Mouse (Mus musculus): ENCODE results near the gene Slc6a3. TPM values are rescaled to one million over a fixed set of nuclear protein-coding genes. Genes with fewer than 3 reads are reported as not detected.

Gene Slc6a3
- under 1 TPM; 0.21 to 0.30 TPM for total RNA-seq (2021)

DNA sequence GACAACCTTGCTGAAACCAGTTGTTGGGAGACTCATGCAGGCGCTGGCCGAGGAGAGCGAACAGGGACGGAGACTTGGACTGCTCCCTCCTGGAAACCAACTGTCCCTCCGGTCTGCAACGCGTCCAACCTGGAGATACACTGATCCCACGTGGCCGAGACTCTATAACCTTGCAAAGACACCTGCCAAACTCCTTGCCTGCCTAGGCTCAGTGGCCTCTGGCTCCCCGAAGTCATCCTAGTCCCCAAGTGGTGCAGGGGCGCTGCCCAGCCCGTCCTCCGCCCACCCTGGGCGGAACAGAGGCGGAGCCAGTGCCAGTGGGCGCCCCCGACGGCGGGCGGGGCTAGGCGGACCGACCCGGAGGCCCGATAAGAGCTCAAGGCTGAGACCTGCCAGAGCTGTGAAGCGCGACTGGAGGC lies at the start of gene Slc6a3:
Gene Slc6a3 (plus strand): TSS at position 345 of the 419 bp plus-strand sequence.
- no peak for DNase-seq (ENCODE audit: extremely low spot score in 1 of 2, low spot score in 1 of 2)

DNA sequence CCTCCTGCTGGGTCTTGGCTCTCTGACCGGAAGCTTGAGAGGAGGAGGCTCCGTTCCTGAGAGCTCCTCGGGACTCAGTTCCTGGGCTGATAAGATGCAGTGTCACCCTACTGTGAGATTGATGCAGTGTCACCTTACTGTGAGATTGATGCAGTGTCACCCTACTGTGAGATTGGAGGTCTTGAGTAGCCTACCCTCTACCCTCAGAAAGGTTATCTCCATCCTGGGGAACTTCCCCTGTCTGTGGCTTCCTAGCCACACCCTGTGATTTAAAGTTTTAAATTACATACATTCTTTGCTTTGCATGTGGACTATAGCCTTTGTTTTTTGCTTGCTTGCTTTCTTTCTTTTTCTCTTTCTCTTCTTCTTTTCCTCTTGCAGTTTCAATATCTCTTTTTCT lies 48.4 kb upstream of the Slc6a3 start:
- no peak for DNase-seq (ENCODE audit: extremely low spot score in 1 of 2, low spot score in 1 of 2)

DNA sequence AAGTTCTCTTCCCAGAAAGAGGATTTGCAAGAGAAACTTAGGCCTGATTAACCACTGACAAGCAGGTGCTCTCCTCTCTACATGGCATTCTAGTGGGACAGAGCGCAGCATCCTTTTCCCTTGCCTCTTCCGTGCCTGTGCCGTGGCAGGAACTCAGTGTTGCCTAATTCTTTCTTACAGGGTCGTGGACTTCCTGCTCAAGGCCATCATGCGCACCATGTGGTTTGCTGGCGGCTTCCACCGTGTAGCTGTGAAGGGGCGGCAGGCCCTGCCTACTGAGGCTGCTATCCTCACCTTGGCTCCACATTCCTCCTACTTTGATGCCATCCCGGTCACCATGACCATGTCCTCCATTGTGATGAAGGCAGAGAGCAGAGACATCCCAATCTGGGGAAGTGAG lies 47.8 kb upstream of the Slc6a3 start:
- DNase-seq (ENCODE audit: extremely low spot score in 1 of 2, low spot score in 1 of 2): no peak

DNA sequence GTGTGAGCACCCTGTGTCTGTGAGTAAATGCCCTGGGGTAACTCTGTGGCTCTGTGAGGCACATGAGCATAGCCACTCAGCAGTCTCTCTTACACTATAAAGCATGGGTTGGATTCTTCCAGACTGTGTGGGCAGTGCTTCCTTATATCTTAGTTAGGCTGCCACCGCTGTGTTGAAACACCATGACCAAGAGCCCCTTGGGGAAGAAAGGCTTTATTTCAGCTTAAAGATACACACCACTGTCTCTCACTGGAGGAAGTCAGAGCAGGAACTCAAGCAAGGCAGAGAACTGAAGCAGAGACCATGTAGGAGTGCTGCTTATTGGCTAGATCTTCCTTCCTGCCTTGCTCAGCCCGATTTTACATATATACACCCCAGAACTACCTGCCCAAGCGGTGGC lies 46.6 kb upstream of the Slc6a3 start:
- no peak for DNase-seq (ENCODE audit: extremely low spot score in 1 of 2, low spot score in 1 of 2)

DNA sequence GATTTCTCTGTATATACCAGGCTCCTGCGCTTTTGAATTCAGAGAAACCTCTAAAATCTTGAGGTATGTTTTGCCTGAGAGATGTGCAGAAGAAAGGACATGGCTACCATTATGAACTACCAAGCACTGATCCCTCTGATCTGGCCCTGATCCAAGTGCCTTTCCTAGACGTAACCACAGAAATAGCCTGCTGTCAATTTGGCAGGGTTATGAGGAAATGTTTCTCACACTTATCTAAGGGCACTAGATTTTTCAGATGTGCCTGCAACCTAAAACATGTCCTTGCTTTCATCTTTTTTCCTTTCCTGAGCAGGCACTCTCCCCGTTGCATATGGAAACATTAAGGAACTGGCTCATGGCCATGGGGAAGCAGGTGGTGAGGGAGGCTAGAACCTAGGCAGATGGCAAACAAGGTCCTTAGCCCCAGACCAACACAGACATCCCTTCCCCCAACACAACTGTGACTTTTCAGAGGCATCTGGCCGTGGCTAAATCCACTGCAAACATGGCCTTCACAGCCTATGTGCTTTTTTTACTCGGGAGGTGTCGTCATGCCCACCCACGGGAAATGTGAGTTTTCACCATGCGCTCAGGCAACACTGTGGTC lies 45.9 kb upstream of the Slc6a3 start:
- no peak for DNase-seq (ENCODE audit: extremely low spot score in 1 of 2, low spot score in 1 of 2)

DNA sequence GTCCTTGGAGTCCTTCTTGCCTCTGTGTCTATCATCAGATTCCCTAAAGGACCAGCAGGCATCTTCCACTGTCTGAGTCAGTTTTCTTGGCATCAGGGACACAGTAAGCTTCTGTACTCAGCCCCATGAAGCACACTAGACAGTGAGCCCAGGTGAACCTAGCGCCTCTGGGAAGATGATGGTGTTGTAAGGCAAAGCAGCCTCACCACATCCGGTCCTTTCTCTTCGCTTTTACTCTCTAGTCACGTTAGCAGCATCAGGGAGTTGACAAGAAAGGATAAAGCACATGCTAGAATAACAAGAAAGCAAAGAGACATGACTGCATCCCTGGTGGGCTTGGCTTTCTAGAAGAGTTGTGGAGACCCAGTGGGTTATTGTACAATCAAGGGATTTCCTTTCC lies 43.4 kb upstream of the Slc6a3 start:
- DNase-seq (ENCODE audit: extremely low spot score in 1 of 2, low spot score in 1 of 2): no peak

DNA sequence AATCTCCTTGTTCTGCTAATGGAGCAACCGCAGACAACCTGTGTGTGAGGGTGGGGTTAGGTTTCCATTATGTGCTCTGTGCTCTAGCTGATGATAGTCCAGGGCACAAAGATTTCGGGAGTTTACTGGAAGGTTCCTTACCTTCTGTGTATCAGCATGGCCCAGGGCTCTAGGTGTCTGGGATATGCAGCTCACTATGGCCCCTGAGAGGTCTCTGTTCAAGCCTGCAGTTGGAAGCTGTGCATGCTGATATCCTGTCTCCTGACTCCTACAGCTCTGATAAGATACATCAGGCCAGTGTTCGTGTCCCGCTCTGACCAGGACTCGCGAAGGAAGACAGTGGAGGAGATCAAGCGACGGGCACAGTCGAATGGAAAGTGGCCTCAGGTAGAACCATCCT lies 42.0 kb upstream of the Slc6a3 start:
- DNase-seq (ENCODE audit: extremely low spot score in 1 of 2, low spot score in 1 of 2): no peak

DNA sequence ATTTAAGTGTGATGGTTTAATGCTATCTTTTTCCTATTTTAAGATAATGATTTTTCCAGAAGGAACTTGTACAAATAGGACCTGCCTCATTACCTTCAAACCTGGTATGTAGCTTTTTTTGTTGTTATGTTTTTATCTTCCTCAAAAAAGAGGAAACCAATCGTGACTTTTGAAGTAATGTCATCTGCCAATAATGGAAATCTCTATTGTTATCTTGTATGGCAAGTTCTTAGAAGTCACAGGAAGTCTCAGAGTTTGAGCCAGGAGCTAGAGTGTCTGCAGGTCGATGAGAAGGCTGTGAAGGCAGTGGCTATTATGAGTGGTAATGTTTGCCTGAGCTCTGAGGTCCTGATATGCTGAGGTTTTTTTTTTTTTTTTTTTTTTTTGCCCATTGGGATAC lies 40.4 kb upstream of the Slc6a3 start:
- no peak for DNase-seq (ENCODE audit: extremely low spot score in 1 of 2, low spot score in 1 of 2)

DNA sequence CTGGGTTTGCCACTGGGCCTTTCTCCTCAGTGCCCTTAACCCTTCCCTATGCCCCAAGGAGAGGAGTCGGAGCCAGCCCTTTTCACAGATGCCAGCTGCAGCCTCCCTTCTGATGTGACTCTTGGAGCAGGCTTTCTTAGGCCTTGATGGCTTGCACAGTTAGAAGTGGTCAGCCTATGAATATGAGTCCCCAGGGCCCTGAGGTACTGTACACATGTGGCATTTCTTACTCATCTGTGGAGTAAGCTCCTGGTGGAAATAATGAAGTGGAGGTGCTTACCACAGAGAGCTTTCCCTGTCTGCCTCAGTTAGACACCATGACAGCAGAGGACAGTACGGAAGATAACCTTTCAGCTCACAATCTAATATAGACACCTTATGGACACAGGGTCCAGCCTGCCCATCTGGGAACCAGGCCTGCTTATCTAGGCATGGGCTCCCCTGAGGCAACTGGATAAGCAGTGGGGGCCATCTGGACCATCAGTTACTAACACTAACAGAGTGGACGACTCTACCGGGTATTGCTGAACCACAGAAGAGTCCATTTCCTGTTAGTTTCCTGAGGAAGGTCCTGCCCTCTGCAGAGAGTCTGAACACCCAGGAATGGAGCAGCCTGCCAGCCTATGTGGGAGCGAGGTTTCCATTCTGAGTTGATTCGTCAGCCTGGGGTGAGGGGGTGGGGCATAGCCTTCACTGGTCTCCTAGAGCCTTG lies 36.5 kb upstream of the Slc6a3 start:
- DNase-seq (ENCODE audit: extremely low spot score in 1 of 2, low spot score in 1 of 2): no peak

DNA sequence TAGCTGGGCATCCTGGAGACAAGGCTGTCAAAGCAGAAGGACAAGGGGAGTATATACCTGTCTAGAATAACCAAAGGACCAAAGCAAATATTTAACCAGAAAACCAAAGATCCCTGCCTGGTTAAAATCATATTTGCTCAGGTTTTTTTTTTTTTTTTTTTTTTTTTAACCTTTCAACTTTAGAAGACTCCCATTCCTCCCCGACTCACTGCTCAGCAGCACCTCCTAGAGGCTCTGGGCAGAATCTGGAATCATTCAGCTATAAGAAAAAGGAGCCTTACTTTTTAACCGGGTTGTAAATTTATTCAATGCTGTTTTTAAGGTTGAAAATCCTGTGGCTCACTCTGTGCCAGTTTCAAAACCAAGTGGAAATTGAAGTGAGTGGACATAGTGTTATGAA lies 33.8 kb upstream of the Slc6a3 start:
- DNase-seq (ENCODE audit: extremely low spot score in 1 of 2, low spot score in 1 of 2): no peak

DNA sequence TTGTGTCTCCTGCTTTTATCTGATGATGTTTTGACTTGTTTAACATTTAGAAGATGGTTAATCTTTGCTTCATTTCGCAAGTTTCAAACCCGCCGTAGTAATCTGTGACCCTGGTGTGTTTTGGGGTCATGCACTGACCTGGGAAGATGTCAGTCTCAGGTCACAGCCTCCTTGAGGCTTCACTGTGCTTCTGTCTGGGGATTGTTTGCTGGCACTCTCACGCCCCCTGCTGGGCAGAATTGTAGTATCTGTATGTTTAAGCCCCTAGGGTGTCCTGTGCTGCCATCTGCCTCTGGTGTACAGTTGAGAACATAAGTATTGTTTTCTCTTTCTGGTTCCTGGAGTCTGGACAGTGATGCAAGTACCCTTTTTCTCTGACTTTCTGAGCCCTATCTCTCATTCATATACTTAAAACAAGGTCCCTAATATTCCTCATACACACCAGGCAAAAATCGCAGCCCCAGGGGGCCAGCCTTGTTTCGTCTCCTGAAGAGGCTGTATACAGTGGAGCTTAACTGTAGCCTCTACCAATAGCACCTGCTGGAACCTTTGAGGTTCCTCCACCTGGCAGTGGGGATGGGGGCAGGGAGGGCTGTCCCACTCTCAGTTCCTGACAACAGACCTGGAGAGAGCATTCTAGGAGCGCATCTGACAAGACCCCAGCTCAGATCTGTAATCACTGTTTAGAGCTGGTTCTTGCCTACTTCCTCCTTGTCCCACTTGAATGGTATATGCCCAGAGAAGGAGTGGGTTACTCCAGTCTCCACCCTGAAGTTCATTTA lies 30.7 kb upstream of the Slc6a3 start:
- peak; percentile 80 to 96 for DNase-seq (ENCODE audit: extremely low spot score in 1 of 2, low spot score in 1 of 2)

DNA sequence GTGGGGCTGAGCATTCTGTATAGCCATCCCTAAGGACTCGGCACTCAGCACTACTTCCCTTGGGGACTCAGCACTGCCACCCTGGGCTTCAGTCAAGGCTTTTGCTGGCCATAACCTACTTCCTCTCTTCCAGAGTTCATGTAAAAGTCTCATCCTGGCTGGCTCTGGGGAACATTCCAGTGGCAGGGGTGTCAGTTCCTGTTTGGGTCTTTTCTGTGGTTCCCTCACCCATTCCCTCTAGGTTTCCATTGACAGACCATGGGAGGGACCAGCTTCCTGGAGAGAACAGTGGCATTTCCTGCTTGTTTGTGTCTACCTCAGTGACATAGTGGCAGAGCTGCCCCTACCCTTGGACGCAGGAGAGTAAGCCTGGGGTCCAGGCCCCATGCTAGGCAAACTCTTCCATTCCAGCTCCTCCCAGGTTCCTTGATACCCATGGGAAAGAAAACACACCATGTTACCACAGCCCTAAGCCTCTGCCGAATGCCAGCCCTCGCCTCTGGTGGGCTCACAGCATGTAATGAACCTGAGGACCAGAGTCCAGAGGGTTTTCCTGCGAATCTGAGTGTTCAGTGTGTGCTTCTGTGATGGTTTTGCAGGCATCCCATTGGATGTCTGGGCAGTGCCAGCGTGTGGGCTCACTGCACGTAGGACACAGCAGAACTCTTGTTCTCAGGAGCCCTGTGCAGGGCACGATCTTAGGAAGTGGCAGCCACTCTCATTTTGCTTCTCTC lies 27.6 kb upstream of the Slc6a3 start:
- no peak for DNase-seq (ENCODE audit: extremely low spot score in 1 of 2, low spot score in 1 of 2)

DNA sequence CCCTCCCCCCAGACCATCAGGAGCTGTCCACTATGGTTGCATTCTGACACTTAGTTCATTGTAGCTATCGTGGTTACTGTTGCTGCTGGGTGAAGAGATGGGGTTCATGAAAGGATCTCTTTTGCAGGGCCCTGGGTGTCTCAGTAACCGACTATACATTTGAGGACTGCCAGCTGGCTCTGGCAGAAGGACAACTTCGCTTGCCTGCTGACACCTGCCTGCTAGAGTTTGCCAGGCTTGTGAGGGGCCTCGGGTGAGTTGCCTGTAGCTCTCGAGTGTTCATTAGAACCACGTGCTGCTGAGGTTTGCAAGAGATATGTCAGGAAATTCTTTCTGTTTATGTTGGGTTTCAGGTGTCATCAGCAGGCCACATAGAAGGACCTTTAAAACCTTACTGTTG lies 26.7 kb upstream of the Slc6a3 start:
- DNase-seq (ENCODE audit: extremely low spot score in 1 of 2, low spot score in 1 of 2): no peak

DNA sequence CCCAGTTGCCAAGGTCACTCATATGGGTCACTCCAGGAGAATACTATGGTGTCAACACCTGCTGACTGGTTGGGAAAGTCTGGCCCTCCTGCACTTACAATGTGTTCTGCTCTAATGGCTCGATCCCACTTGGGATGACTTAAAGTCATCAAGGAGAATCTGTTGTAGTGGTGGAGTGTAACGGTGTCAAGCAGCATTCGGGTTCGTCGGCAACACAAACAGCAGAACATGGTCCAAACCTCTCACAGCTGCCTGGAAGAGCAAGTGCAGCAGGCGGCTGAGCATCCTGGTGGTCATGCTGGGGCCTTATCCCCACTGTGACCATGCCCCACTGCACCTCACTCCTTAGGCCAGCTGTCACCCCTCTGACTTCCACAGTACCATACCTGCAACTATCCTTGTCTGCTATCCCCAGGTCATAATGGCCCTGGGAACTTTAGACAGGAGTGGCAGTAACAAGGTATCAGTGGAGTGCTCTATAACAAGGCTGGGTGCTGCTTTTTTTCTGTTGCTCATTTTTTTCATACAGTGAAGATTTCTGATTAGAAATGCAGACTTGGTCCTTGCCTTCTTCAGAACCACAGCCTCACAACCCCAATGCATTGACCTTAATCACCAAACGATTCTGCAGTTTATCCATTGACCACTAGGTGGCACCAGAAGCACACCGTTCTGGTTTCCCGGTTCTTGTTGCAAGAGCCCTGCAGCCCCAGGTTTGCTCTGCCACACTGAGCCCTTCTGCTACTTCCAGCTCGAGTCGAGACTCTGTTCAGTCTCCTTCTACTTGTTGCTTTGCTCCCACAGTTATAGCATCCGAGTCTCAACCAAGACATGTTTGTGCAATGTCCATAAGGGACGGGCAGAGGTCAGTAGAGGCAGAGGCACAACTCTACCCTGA lies 23.5 kb upstream of the Slc6a3 start:
- DNase-seq (ENCODE audit: extremely low spot score in 1 of 2, low spot score in 1 of 2): peak; percentile 65 to 86

DNA sequence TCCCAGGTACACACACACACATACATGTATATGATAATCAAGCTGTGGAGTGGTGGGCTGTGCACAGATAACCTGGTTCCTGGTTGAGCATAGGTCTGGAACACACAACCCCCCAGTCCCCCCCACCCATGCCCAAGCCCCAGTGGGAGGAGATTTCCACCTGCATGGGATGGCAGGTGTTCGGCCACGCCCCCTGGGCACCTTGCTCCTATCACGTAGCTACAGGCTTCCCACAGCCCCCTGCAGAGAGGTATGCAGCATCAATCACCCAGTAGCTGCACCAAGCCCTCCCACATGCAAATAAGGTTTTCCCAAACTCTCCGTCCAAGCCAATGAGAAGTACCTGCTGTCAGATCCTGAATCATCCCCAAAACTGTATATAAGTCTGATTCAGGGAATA lies 19.7 kb upstream of the Slc6a3 start:
- no peak for DNase-seq (ENCODE audit: extremely low spot score in 1 of 2, low spot score in 1 of 2)

DNA sequence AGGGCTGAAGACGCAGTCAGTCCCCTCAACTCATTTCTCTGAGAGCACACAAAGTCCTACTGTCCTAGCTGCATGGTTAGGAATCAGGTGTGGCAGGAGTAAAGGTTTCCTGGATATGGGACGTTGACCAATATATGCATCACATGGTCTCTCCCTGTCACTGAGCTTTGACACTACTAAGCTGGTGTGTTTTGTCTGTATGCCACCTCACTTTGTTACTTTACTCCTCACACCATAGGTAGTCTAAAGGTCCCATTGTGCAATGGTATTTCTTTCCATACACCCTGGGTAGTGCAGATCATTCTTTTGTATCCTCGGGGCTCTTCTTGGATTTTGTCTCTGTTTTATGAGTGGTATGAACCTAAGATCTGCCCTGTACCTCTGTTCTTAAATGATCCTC lies 2.8 kb upstream of the Slc6a3 start:
- no peak for DNase-seq (ENCODE audit: extremely low spot score in 1 of 2, low spot score in 1 of 2)

DNA sequence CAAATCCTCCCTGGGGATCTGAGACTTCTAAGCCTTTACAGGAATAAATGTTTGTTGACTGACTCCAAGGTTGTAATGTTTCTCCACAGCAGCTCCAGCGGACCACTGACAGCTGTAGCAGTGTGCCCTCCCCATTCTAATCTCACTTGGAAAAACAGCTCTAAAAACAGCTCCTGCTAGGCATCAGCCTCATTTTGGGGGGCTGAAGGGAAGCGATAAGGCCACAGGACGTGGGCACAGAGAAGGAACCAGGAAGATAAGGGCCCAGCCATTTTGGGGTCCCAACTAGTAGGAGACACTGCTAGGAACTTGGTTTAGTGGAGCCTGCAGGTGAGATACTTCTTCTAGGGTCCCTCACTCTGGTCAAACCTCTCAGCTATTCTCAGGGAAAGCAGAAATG lies 1.3 kb upstream of the Slc6a3 start:
- DNase-seq (ENCODE audit: extremely low spot score in 1 of 2, low spot score in 1 of 2): no peak

DNA sequence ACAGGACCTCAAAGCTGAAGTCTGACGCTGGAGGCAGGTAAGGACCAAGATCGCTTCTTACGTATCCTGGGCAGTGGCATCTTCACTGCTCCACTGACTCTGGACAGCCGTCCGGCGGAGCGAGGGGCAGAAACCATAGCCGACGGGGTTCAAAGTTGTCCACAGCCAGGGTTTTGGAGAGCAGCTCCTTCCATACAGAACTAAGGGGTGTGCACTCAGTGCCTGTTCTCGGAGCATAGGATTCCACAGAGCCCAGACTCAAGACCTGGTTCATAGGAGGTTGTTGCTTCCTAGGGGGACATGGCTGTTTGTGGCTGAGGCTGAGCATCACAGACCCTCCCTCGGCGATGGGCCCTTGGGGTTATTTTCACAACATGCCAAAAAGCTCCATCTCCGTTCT lies 277 bp downstream of the Slc6a3 start:
- DNase-seq (ENCODE audit: extremely low spot score in 1 of 2, low spot score in 1 of 2): no peak

DNA sequence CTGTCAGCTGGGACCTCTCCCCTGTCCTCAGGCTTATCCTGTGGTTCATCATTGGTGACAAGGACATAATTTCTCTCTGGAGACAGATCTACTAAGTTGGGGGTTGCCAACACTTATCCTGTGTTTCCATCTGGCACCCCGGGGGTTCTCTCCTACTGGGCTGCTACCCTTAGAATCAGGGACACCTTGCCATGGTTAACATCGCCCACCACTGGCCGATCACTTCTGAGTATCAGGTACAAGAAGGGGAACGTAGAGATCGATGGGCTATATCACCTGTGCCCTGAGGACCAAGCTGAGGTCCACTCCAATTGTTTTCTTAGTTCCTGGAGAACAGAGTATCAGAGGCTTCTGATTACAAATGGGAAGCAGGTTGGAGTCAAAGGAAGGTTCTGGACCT lies 27.7 kb downstream of the Slc6a3 start:
- no peak for DNase-seq (ENCODE audit: extremely low spot score in 1 of 2, low spot score in 1 of 2)

DNA sequence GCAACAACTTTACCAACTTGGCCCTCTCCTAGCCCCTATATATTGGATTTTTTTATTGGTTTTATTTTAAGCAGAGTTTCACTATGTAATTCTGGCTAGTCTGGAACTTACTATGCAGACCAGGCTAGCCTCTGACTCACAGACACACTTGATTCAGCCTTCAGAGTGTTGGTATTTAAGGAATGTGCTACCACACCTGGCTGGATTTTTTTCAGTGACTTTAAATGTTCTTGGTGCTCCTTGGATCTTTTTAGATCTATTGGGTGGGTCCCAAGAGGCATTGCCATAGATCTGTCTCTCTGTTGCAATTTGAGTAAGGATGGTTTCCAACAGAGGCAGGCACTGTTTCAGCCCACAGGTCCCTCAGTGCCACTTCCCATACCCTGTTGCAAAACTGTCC lies 38.5 kb downstream of the Slc6a3 start:
- no peak for DNase-seq (ENCODE audit: extremely low spot score in 1 of 2, low spot score in 1 of 2)

All from layer of hippocampus, postnatal 25 days (tissue).